ENCODE assay signal across 8 mouse cellular contexts in genomic region chr17:80148053-80148994, GRCm38 (mm10). TPM values are rescaled to one million over a fixed set of nuclear protein-coding genes. Genes with fewer than 3 reads are reported as not detected.
DNase-seq lines count a peak whose midpoint lies in the region; ATAC-seq and TF ChIP-seq lines count a peak whose summit lies in the region.

No protein-coding gene starts in this region.

- WGBS in thymus, adult 2 months = 89% methylated on average over 23 of the region's 23 CpGs
- WGBS in midbrain, embryonic 10.5 days = 64% methylated on average over 23 of the region's 23 CpGs

- H3K9me3 ChIP-seq in midbrain, embryonic 10.5 days (replicated peaks) = no peaks in the 10 kb centered on the region

- TF ChIP-seq POLR2A in thymus, adult 2 months (IDR thresholded peaks at IDR 0.05; ENCODE audit: control insufficient read depth, extremely low read depth, insufficient read depth, low read length, poor library complexity) = no peak
- TF ChIP-seq POLR2A in testis, adult 2 months (IDR thresholded peaks at IDR 0.05; ENCODE audit: control insufficient read depth, low read depth, low read length) = no peak

- peak; percentile 11 for DNase-seq in thymus, postnatal 4 days
- DNase-seq in thymus, adult 2 months = no peak
- DNase-seq in frontal cortex, postnatal 36 days (ENCODE audit: low spot score in 2 of 2) = peak; percentile 52 to 54
- DNase-seq in heart, postnatal 4 days = peak; percentile 88
- peak; percentile 28 for DNase-seq in layer of hippocampus, adult 9-11 months
- DNase-seq in midbrain, embryonic 10.5 days (ENCODE audit: low spot score) = no peak

- no peak overlapping the region for H3K27ac ChIP-seq in thymus, adult 2 months (ENCODE audit: control insufficient read depth, insufficient read depth, low read length)
- H3K27ac ChIP-seq in midbrain, embryonic 10.5 days (replicated peaks) = peak overlapping the region; percentile 63
- H3K27ac ChIP-seq in testis, adult 2 months (ENCODE audit: control insufficient read depth, insufficient read depth, low read depth, low read length) = no peak overlapping the region

- H3K36me3 ChIP-seq in thymus, adult 2 months (ENCODE audit: control insufficient read depth, insufficient read depth, low read length) = no peaks in the 10 kb centered on the region
- H3K36me3 ChIP-seq in midbrain, embryonic 10.5 days = no peaks in the 10 kb centered on the region
- H3K36me3 ChIP-seq in testis, adult 2 months (ENCODE audit: control insufficient read depth, insufficient read depth, low read length) = no peaks in the 10 kb centered on the region

- no peak overlapping the region for H3K4me3 ChIP-seq in thymus, adult 2 months (ENCODE audit: control insufficient read depth, insufficient read depth, low read length)
- H3K4me3 ChIP-seq in midbrain, embryonic 10.5 days = no peak overlapping the region
- H3K4me3 ChIP-seq in testis, adult 2 months (ENCODE audit: control insufficient read depth, low read depth, low read length) = peak overlapping the region; percentile 74

- no peak for ATAC-seq in megakaryocyte-erythroid progenitor cell, adult 5-6 weeks (replicated peaks; ENCODE audit: low FRiP score, low TSS enrichment, poor library complexity, severe bottlenecking)

- peaks cover 13% of the 10 kb centered on the region for H3K4me1 ChIP-seq in thymus, adult 2 months (replicated peaks; ENCODE audit: control insufficient read depth, insufficient read depth, low read length)
- peaks cover 15% of the 10 kb centered on the region for H3K4me1 ChIP-seq in midbrain, embryonic 10.5 days
- H3K4me1 ChIP-seq in testis, adult 2 months (ENCODE audit: control insufficient read depth, insufficient read depth, low read length) = peaks cover 10% of the 10 kb centered on the region

- no peaks in the 10 kb centered on the region for H3K27me3 ChIP-seq in thymus, adult 2 months (ENCODE audit: control insufficient read depth, insufficient read depth, low read length)
- no peaks in the 10 kb centered on the region for H3K27me3 ChIP-seq in midbrain, embryonic 10.5 days (ENCODE audit: low read depth, poor library complexity, severe bottlenecking)
- no peaks in the 10 kb centered on the region for H3K27me3 ChIP-seq in testis, adult 2 months (ENCODE audit: control insufficient read depth, insufficient read depth, low read length)

- TF ChIP-seq CTCF in thymus, adult 2 months (IDR thresholded peaks at IDR 0.05; ENCODE audit: borderline replicate concordance, control insufficient read depth, extremely low read depth, insufficient read depth, low read length, poor library complexity) = no peak
- no peak for TF ChIP-seq CTCF in testis, adult 2 months (IDR thresholded peaks at IDR 0.05; ENCODE audit: control insufficient read depth, insufficient read depth, insufficient replicate concordance, low read depth, low read length)

RNA-seq across cellular contexts. Expression of gene Galm, which starts 21.1 kb away (rescaled TPM):
- polyA plus RNA-seq in thymus, adult 2 months (2012; rRNA removed) = 8.7 and 9.3 TPM in 2 replicates
- 1 to 10 TPM; 6.9 to 9.1 TPM for total RNA-seq in heart, postnatal 4 days (2021)
- polyA plus RNA-seq in midbrain, embryonic 10.5 days (2016; fragmentation: Nextera tagmentation; extraction: Ambion mirVana) = 8.1 and 9.9 TPM in 2 replicates
- polyA plus RNA-seq in testis, adult 2 months (2012; rRNA removed) = 19.5 and 27.5 TPM in 2 replicates
- total RNA-seq in megakaryocyte-erythroid progenitor cell, adult 5-6 weeks (2014; fragmentation: Nextera tagmentation) = 2.3 and 3.9 TPM in 2 replicates
- total RNA-seq in megakaryocyte-erythroid progenitor cell, adult 5-6 weeks (2017) = 3.0 and 4.2 TPM in 2 replicates

RNA-seq across cellular contexts. Expression of gene Srsf7, which starts 58.8 kb away (rescaled TPM):
- polyA plus RNA-seq in thymus, adult 2 months (2012; rRNA removed) = 131 and 148 TPM in 2 replicates
- 100 to 1,000 TPM; 104 to 109 TPM for total RNA-seq in heart, postnatal 4 days (2021)
- 795 and 858 TPM in 2 replicates for polyA plus RNA-seq in midbrain, embryonic 10.5 days (2016; fragmentation: Nextera tagmentation; extraction: Ambion mirVana)
- 63.1 and 79.8 TPM in 2 replicates for polyA plus RNA-seq in testis, adult 2 months (2012; rRNA removed)
- total RNA-seq in megakaryocyte-erythroid progenitor cell, adult 5-6 weeks (2014; fragmentation: Nextera tagmentation) = 419 and 654 TPM in 2 replicates
- 578 and 655 TPM in 2 replicates for total RNA-seq in megakaryocyte-erythroid progenitor cell, adult 5-6 weeks (2017)

RNA-seq across cellular contexts. Expression of gene Ttc39d, which starts 58.9 kb away (rescaled TPM):
- not detected in 2 replicates for polyA plus RNA-seq in thymus, adult 2 months (2012; rRNA removed)
- total RNA-seq in heart, postnatal 4 days (2021) = not detected
- 0.06 and 0.19 TPM in 2 replicates for polyA plus RNA-seq in midbrain, embryonic 10.5 days (2016; fragmentation: Nextera tagmentation; extraction: Ambion mirVana)
- polyA plus RNA-seq in testis, adult 2 months (2012; rRNA removed) = 137 and 174 TPM in 2 replicates
- not detected in 2 replicates for total RNA-seq in megakaryocyte-erythroid progenitor cell, adult 5-6 weeks (2014; fragmentation: Nextera tagmentation)
- total RNA-seq in megakaryocyte-erythroid progenitor cell, adult 5-6 weeks (2017) = not detected in 2 replicates

Comparison
In these comparisons a context has a peak if more than half of its experiments do, and no peak if none do; other contexts are left out.
1. DNase-seq: peak in thymus, postnatal 4 days (single experiment), frontal cortex, postnatal 36 days (2 of 2), heart, postnatal 4 days (single experiment) and layer of hippocampus, adult 9-11 months (single experiment); none in thymus, adult 2 months (single experiment) and midbrain, embryonic 10.5 days (single experiment).
2. RNA of gene Ttc39d, which starts 58.9 kb away (polyA plus RNA-seq): 137 to 174 TPM in testis, adult 2 months; 0.06 to 0.19 TPM in midbrain, embryonic 10.5 days and not detected in thymus, adult 2 months; every median in the first group is over 100 times any median in the second.